Mouse (Mus musculus) cerebellum, adult 18-20 months (tissue): ENCODE results near the gene Bard1.
A peak's percentile ranks its signal among the peaks of the same experiment; 100 is the strongest.

Experiments
- DNase-seq, 2 experiments: peaks; one replicate each; pipeline ENCODE4 v3.0.0; 2021

Gene Bard1

DNA sequence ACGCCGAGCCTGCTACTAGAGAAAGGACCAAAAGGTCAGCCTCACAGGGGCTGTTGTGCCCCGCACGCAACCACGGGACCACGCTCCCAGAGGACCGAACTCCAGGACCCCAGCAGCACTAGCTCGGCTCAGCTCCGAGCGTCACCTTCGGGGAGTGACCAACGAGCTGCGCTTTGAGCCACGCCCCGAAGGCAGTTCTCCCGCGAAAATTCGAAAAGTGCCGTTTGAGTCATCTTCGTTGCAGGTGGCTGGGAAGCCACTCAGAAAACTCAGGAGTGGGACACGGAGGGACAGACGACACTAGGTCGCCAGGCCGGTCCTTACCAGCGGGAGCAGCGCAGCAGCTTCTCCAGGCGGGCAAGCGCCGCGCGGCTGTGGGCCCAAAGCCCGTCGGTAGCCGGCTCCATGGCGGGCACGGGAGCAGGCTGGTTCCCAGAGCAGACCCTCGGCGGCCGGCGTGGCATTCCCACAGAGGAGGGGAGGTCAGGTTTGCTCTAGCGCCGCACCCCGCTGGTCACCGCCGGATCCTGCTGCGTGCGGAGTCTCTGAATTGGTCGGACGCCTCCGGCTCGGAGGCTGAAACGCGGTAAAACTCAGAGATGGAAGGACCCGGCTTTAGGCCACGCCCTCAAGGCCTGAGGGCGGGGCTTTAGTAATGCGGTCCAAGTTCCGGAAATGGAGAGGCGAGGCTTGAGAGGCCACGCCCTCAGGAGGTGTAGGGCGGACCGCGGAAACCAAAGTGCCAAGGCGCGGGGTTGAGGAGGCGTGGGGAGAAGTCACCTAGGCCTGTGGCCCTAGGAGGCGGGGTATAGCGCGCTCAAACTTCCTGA, at the start of gene Bard1:
TSS of gene Bard1 (minus strand) at position 803 of the 830 bp plus-strand sequence.
- DNase-seq, result peak; percentile 45 to 49

DNA sequence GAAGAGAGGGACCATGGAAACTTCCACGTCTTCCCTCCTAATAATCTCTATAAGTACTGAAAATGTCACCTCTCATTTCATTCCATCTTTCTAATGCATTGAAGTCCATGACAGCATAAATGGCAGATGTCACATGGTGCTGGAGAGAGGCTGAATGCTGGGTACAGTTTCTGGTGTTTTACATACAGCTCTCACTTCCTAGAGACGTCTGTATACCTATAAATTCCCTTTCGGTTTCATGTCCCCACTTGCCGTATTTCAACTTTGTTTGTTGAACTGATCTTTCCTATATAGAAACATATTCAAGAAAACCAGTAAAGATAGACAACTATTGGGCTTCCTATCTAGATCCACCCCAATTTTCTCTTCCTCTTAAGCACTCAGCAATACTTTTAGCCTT, 24.2 kb upstream of the Bard1 start:
- DNase-seq, result no peak

DNA sequence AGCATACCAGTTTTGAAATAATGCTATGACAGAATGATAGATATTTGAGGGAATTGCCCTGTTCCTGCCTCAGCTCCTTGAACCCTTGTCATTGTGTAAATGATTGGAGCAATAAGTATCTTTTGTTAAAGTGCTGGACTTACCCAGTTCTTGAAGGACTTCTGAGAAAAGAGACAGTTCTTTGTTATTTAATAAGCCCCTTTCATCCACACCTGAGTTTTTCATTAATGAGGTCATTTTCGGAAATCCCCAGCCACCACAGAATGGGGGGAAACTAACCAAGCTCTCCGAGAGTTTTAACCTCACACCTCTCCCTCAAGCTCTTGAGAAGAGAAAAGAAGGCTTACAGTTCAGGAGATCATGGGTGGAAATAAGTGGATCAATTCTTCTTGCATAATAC, 15.6 kb upstream of the Bard1 start:
- DNase-seq, result no peak

DNA sequence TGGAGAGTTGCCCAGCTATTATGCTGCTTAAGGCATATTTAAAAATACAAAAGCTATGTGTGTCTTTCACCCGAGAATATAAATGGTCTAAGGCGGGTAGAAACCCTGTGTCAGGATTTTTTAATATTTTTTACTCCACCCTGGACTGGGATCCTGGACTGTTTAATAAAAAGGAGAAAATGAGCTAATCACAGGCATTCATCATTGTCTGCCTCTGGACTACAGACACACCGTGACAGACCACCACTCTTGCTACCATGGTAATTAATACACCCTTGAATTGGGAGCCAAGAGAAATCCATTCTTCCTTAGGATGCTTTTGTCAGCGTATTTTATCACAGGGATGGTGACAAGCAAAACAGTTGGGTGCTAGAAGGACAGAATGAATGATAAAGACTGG, 14.3 kb upstream of the Bard1 start:
- DNase-seq, result no peak

DNA sequence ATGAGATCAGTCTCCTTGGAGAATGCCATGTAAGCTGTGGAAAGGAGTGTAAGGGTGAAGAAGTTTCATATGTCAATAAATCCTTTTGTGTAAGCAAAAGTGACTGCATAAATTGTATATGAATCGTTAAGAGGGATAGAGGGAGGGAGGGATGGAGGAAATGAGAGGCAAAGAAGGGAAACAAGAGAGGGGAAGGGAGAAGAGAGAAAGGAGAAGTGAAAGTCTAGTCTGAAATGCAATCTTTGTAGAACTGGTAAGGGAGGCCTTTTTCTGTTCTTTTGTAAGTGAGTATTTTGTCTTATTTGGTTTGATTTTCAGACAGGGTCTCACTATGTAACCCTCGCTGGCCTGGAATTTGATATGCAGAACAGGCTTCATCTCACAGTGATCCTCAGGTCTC, 12.8 kb upstream of the Bard1 start:
- no peak for DNase-seq

DNA sequence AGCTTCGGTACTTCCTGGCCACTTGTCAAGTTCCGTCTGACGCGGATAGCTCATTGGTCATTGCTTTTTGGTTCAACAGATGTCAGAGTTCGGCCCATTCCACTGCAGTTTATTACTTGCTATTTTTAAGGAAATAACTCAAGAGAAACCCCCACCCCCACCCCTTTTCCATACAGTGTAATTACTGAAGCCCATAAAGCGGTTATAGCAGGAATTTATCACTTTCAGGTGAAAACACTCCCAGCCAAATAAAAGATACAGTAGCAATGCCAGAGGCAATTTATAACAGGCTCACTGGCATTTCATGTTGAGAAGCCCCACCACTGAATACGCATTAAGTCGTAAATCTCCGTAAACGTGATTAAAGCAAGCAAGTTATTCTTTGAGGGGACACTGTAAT, 6.9 kb upstream of the Bard1 start:
- no peak for DNase-seq

DNA sequence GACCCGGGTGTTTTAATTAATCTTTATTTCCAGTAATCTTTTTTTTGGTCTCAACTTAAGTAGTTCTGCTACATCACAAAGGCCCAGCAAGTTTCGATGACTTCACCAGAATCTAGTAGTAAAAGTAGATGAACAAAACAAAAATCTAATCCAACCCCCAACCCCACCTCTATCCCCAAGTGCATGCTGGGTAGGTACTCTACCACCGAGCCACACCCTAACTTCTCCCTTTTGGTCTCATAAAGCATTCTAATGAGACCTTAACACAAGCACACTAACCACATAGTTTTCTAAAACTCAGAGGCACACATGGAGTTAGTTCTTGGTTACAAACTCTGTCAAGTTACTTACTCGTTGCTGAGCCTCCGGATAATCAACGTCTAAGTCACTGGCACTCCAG, 3.2 kb upstream of the Bard1 start:
- DNase-seq, result no peak

DNA sequence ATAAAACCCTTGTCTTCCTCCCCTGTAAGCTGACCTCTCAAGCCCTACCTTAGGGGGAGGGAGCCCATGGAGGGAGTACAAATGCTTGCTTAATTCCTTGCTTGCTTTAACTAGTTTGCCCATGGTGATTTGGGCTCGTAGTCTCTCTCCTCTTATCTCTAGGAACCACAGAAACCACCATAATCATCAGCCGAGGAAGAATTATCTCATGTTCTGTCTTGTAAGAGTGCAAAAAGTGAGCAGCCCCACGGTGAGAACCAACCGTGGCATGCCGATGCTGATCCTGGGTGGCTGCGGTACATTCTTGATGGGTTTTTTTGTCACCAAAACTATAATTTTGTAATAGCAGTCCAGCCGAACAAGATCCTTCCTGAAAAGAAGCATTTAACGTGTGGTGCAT, 2.8 kb upstream of the Bard1 start:
- no peak for DNase-seq

DNA sequence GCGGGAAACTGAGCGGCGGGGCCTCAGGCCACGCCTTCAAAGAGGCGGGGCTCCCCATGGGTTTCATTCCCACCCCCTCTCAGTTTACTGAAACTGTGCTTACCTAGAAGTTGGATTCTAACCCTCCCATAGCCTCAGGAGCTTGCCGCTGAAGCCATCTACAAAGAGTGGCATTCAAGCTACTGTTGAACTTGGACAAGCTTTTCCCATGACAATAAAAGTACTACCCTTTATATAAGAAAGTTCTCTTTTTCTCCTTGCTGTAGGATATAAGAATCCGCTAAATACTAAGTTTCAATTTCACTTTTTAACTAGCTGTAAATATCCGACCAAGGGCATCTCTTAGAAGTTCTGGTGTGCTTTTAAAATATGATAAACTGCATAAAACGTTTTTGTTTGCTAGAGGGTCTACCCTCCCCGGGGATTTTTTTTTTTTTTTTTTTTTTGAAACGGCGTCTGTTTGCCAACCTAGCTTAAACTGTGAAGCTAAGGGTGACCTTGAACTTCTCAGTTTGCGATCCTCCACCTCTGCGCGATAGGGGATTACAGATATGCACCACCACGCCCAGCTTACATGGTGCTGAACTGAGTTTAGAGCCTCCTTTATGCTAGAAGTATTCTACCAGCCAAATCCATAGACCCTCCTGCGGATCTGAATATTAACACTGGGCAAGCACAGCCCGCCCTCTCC, 373 bp upstream of the Bard1 start:
- DNase-seq, result no peak

DNA sequence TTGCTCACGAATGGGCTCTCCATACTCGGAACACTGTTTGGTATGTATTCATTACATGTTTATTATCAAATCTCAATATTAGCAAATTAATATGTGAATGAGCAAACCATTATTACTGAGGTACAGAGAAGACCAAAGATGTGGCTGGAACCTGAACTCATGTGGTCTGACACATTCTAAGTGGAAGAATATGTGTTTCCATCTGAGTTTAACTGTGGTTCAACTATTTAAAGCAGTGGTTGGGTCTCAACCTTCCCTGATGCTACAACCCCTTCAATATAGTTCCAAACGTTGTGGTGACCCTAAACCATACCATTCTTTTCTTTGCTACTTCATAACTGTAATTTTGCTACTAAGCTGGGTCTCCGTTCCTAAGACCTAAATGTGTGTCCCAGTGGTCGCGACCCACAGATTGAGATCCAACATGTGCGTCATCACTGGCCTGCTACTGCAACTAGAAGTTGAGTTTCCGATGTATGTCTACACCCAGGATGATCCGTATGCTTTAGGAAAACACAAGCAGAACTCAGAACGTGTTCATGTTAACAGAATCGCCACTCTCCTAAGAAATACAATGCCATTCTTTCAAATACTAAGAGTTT, 1.5 kb downstream of the Bard1 start:
- DNase-seq, result no peak

DNA sequence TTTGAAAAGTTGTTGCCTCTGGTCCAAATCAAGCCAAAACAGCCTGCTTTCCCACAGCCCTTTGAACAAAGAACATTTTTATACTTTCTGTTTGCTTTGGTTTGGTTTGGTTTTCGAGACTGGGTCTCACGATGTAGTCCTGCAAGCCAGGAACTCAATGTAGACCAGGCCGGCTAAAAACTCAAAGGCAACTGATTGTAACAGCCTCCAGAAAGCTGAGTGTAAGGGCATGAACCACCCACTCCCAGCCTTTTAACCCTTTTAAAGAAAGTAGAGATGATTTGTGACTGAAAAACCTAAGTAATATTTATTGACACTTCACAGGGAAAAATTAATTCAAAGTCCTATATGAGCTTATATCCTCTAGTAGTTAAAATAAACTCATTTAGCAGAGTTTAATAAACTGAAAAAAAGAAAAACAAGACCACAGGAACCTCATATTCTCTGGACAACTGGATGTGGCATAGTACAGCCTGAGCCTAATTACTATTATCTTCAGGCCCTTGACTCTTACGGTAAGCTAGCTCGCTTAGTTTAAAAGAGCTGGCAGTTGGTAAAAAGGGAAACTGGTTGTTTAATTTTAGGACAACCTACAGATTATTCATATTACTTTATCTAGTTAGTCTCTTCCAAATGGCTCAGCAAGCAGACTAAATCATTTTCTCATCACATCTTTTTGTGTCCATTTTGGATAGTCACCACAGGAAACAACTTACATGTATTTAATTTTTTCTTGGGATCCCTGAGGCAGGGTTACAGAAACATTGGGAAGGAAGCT, 2.2 kb downstream of the Bard1 start:
- DNase-seq, result no peak

DNA sequence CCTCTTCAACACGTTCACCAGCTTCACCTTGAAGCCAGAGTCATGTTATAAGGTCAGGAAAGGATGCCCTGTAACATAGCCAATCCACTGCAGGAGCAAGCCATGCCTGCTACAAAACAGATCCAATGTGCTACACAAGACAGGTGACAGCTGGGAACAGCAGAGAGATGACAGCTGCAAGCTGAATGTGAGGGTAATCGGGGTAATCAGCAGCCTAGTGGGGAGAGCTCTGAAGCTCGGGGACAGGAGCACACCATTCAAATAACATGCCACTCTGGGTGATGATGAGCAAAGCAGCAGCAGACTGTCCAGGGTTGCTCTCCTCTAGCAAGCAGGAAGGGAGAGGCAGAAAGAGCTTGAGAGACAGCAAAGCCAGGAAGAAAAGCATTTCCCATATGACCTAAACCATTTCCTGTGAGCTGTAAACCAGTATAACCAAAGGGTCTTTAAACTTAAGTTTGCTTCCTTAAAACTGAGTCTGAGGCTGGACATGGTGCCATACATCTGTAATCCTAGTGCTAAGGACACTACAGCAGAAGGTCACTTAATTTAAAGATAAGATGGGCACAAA, 2.9 kb downstream of the Bard1 start:
- no peak for DNase-seq

DNA sequence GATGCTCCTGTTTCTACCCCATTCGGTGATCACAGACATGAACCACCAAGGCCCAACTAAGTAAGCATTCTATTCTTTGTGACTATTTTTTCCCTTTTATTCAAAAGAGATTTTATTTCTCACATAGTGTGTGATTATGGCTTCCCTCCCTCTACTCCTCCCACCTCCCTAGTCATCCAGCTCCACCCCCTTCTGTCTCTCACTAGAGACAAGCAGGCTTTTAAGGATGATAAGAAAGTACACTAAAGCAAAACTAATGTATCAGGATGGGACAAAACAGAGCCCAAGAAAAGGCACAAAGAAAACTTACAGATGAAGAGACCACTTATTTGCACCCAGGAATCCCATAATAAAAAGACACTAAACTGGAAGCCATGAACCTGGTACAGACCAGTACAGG, 6.9 kb downstream of the Bard1 start:
- DNase-seq, result no peak

DNA sequence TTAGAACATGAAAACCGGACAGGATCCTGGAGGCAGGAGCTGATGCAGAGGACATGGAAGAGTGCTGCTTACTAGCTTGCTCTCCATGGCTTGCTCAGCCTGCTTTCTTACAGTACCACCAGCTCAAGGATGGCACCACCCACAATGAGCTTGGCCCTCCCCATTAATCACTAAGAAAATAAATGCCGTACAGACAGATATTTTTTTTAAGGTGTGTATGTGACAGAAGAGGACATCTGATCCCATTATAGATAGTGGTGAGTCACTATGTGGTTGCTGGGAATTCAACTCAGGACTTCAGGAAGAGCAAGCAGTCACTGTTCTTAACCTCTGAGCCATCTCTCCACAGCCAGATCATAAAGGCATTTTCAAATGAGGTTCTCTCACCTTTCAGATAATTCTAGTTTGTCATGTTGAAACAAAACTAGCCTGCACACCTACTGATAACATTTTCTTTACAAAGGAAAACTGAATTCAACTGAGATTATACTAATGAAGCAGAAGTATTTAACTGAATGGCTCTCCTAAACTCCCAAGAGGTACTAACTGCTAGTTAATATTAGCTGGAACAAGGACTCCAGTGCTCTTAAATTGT, 7.6 kb downstream of the Bard1 start:
- no peak for DNase-seq

DNA sequence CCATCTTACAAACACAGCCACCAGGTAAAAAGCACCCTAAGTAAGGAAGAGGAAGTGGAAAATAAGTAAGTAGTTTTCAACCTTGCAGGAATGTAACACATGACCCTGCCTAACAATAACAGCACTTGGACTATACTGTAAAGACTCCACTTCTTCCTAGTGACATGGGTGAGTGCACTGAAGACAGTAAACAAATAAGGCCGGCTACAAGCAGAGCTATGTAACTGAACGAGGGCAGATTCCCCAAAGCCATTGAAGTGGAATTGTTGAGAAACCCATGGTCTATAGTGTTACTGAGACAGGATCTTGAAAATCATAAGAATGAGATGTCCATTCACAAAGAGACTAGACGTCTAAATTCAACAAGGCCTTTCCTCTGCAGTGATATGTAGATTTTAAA, 27.3 kb downstream of the Bard1 start:
- DNase-seq, result no peak

DNA sequence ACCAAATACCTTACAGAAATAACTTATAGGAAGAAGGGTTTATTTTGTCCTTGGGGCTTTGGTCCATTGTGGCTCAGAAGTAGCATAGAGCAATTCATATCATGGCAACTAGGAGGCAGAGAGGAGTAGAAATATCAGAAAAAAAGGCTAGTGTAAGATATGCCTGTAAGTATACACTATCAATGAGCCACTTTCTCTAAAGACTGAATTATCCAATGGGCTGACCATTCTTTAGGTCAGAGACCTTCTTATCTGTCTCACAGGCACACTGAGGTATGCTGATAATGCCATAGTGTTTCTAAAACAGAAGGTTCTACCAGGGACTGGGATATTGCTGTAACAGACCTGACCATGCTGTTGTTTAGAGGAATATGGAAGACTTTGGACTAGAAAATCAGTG, 32.2 kb downstream of the Bard1 start:
- no peak for DNase-seq

DNA sequence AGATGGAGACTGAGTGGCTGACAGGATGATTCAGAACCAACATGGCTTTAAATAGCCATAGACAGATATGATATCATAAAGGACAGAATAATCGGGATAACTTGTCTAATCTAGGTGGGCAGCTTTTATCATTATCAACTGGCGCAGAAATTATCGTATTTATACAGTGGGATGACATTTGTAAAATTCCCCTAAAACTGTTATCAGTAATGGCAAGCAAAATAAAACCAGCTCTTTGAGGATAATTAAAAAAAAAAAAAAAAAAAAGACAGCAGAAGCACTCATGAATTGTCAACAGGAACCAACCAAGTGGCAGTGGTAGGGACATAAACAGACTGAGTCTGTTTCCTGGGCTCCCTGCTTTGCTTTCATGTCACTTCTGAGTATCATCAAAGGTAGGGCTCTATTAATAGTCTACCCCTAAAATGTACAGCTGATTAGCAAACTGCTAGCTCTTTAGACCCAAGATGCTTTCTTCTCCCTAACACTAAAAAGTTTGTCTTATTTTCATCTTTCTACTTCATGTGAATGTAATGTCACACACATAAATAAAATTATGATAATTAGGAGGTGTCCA, 34.1 kb downstream of the Bard1 start:
- no peak for DNase-seq

DNA sequence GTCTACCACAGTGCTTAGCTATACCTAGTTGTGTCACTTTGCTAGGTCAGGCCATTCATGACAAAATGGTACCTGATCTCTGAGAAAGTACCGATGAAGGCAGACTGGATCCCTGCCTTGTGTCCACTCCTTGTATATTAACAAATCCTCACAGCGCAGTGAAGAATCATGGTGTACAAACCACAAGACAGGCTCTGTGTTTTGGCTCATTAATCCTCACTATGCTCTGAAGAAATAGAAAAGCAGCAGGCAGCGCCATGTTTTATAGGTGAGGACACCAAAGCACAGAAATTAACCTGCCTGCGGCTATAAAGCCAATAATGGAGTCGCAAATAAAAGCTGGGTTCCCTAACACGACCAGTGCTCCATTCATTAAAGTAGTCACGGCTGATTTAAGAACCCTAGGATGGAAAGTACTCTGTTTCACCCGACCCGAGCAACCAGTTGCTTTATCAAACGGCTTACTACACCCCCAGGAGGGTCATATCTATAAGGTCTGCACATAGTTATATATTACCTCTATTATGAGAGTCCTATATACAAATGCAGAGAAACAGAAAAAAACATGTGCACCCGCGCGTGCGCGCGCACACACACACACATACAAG, 39.0 kb downstream of the Bard1 start:
- no peak for DNase-seq

DNA sequence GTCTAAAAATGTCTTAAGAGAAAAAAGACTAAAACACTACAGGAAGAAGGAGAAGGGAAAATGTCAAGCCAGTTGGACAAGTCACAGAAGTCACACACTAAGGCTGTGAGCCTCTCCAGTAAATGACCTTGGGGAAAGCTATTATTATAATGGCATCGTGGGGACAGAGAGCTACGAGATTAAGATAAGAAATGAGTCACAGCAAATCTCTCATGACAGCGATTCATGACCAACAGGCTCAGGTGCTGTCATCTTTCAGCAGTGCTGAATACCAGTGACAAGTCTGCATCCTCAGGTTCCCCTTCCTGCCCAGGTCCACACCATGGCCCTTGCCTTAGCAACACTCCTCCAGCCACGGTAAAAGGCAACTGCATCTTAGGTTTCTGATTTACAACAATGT, 46.8 kb downstream of the Bard1 start:
- DNase-seq, result no peak

DNA sequence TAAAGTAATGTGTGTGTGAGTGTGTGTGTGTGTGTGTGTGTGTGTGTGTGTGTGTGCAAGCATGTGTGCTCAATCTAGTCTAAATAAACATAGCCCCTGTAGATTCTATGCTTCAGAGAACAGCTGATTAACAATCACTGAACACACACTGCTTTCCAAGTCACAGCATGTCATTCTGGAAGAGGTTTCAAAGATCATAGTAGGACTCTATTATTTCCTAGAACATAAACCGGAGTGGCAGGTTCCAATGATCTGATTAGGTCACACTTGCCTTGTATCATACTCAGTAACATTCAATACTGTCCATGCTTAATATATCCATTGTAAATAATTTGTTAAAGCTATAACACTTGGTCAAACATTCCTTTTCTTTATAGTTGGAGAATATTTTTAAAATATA, 47.5 kb downstream of the Bard1 start:
- no peak for DNase-seq

DNA sequence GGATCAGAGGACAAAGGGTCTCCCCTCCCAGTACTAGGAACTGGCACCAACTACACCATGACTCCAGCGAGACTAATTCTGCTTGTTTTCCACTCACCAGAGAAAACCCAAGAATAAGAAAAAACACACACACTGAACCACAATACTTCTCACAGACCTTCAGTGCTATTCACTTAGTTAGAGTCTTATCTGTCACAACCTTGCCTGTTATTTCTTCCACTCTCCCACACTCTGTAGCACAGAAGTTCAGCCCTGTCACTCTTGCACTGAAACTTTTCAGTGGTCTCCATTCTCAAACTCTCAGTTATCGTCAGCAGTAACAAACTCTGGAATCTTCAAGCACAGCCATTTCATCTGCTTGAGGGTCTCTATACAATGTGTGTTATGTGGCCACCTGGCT, 50.2 kb downstream of the Bard1 start:
- DNase-seq, result no peak

DNA sequence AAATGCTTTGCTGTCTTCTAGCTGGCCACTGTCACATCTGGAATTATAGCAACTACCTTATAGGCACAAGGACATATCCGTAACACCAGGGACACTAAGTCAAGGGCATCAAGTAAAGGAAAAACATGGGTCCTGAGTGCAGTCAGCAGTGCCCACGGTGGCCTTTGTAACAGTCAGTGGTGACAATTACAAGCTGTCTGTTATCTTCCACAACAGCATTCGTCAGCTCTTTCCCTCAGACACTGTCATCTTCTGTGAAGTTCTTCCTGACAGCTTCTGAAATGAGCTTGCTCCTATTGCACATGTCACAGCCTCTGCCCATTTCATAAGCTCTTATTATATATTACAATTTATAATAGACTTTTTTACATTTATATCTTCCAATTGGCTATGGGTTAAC, 50.7 kb downstream of the Bard1 start:
- DNase-seq, result no peak
